Mouse (Mus musculus) limb, embryonic 14.5 days (tissue): ENCODE data around the gene Mn1. TPM values are rescaled to one million over a fixed set of nuclear protein-coding genes. Genes with fewer than 3 reads are reported as not detected.

Experiments
- ATAC-seq: fragments of 200-750 bp; cut with Nextera tagmentation; 2 replicates; pipeline ENCODE4 v1.8.0; 2017; ENCODE audit warnings: low read depth, moderate number of reproducible peaks, moderate TSS enrichment; ENCODE audit not compliant: low FRiP score
- DNase-seq: peaks from one replicate; pipeline ENCODE4 v3.0.0-alpha.2; 2015; ENCODE audit warnings: low spot score
- H3K27ac ChIP-seq: fragments of 300-500 bp; sonication (generic); replicated peaks from 2 replicates; pipeline ENCODE4 v1.5.1; 2014; ENCODE audit warnings: low read depth, mild to moderate bottlenecking, low read length, moderate library complexity, mixed read lengths
- H3K27me3 ChIP-seq: fragments of 300-500 bp; sonication (generic); 2 replicates; pipeline ENCODE4 v1.6.1; 2014; ENCODE audit warnings: low read length, mixed read lengths; ENCODE audit not compliant: control insufficient read depth, insufficient read depth
- H3K36me3 ChIP-seq: fragments of 300-500 bp; sonication (generic); 2 replicates; pipeline ENCODE4 v1.6.1; 2014; ENCODE audit warnings: mild to moderate bottlenecking, low read length, moderate library complexity, mixed read lengths; ENCODE audit not compliant: control insufficient read depth, insufficient read depth
- H3K4me1 ChIP-seq: fragments of 300-500 bp; sonication (generic); 2 replicates; pipeline ENCODE4 v1.6.1; 2014; ENCODE audit warnings: antibody characterized with exemption, low read length, mixed read lengths; ENCODE audit not compliant: control insufficient read depth, insufficient read depth
- H3K4me2 ChIP-seq: fragments of 300-500 bp; sonication (generic); replicated peaks from 2 replicates; pipeline ENCODE4 v1.6.1; 2014; ENCODE audit warnings: low read depth, mild to moderate bottlenecking, low read length, moderate library complexity; ENCODE audit not compliant: severe bottlenecking
- H3K4me3 ChIP-seq: fragments of 300-500 bp; sonication (generic); replicated peaks from 2 replicates; pipeline ENCODE4 v1.5.1; 2014; ENCODE audit warnings: low read length
- H3K9ac ChIP-seq: fragments of 300-500 bp; sonication (generic); 2 replicates; pipeline ENCODE4 v1.6.1; 2014; ENCODE audit warnings: mild to moderate bottlenecking, low read depth, low read length, moderate library complexity; ENCODE audit not compliant: severe bottlenecking
- H3K9me3 ChIP-seq: fragments of 300-500 bp; sonication (generic); 2 replicates; pipeline ENCODE4 v1.6.1; 2016; ENCODE audit warnings: low read length; ENCODE audit not compliant: control insufficient read depth
- POLR2A ChIP-seq: fragments of 200-500 bp; IDR thresholded peaks from 2 replicates; pipeline ENCODE4 v1.8.0; 2012; ENCODE audit warnings: inconsistent platforms, mild to moderate bottlenecking, moderate library complexity, borderline replicate concordance; ENCODE audit not compliant: insufficient read depth, insufficient read length; ENCODE audit errors: extremely low read depth
- WGBS: fragments of 180-500 bp; shearing (Covaris S2); extraction: QIAGEN DNeasy Blood & Tissue Kit; methylation state at CpG from one replicate; pipeline ENCODE4 v1.1.7; 2014; 5-methylcytosine and 5-hydroxymethylcytosine counted together
- polyA plus RNA-seq, 2 experiments: library from polyadenylated mRNA; depleted of rRNA in 1 of 2; stranded (reverse) in 1 of 2; unstranded in 1 of 2; fragments of >200 nt; fragmentation: Nextera tagmentation in 1 of 2; extraction: Ambion mirVana in 1 of 2; gene quantifications; 2 replicates each; pipeline versions ENCODE4 v1.2.1 to v1.2.3; 2012 to 2014

Gene Mn1
- polyA plus RNA-seq, 2 experiments, result 11.4 to 18.2 TPM

- Histone ChIP-seq H3K4me3 (no peak overlapping the region), H3K4me2 (no peak overlapping the region), H3K36me3 (no peaks in the 10 kb centered on the region), H3K27me3 (no peaks in the 10 kb centered on the region), H3K27ac (no peak overlapping the region), H3K9ac (no peak overlapping the region), H3K4me1 (no peaks in the 10 kb centered on the region), H3K9me3 (peaks cover 8% of the 10 kb centered on the region; the same call in 1 of the 2 replicates)
- DNase-seq (no peak), ATAC-seq (no peak)
- WGBS, result 67% methylated on average over 4 of the region's 4 CpGs
- no peak for TF ChIP-seq POLR2A
Observed at GRCm38 (mm10) chr5:111485907-111486306, 68.7 kb downstream of the Mn1 start.

- TF ChIP-seq POLR2A, result no peak
- ATAC-seq (0 out of 2 replicates have a peak, but pooled peaks have one; percentile 50), DNase-seq (no peak)
- 46% methylated on average over 7 of the region's 7 CpGs for WGBS
- H3K4me2 ChIP-seq, result no peak overlapping the region
- H3K4me3 ChIP-seq, result no peak overlapping the region
- H3K9ac ChIP-seq, result no peak overlapping the region
- no peaks in the 10 kb centered on the region for H3K4me1 ChIP-seq
- no peak overlapping the region for H3K27ac ChIP-seq
- no peaks in the 10 kb centered on the region for H3K36me3 ChIP-seq
- H3K27me3 ChIP-seq, result no peaks in the 10 kb centered on the region
- H3K9me3 ChIP-seq, result no peaks in the 10 kb centered on the region
Observed at GRCm38 (mm10) chr5:111489022-111489616, 72.0 kb downstream of the Mn1 start.

GRCm38 (mm10) chr5:111490599-111490998 lies 73.4 kb downstream of the Mn1 start:
- no peaks in the 10 kb centered on the region for H3K27me3 ChIP-seq
- no peak overlapping the region for H3K4me3 ChIP-seq
- H3K4me2 ChIP-seq, result no peak overlapping the region
- H3K4me1 ChIP-seq, result no peaks in the 10 kb centered on the region
- no peak overlapping the region for H3K27ac ChIP-seq
- H3K36me3 ChIP-seq, result no peaks in the 10 kb centered on the region
- no peaks in the 10 kb centered on the region for H3K9me3 ChIP-seq
- 58% methylated on average over 4 of the region's 4 CpGs for WGBS
- no peak for ATAC-seq
- no peak for DNase-seq
- no peak for TF ChIP-seq POLR2A
- H3K9ac ChIP-seq, result no peak overlapping the region

- ATAC-seq (no peak), DNase-seq (no peak)
- Histone ChIP-seq H3K9me3 (no peaks in the 10 kb centered on the region), H3K4me3 (no peak overlapping the region), H3K27ac (no peak overlapping the region), H3K36me3 (no peaks in the 10 kb centered on the region), H3K9ac (no peak overlapping the region), H3K27me3 (no peaks in the 10 kb centered on the region), H3K4me2 (no peak overlapping the region), H3K4me1 (peaks cover 3% of the 10 kb centered on the region; the same call in 1 of the 2 replicates)
- TF ChIP-seq POLR2A, result no peak
- WGBS, result 53% methylated on average over 1 of the region's 1 CpGs
Observed at GRCm38 (mm10) chr5:111491485-111491884, 74.3 kb downstream of the Mn1 start.

- ATAC-seq, result no peak
- H3K4me3 ChIP-seq, result no peak overlapping the region
- TF ChIP-seq POLR2A, result no peak
- no peak overlapping the region for H3K4me2 ChIP-seq
- H3K9ac ChIP-seq, result no peak overlapping the region
- no peak for DNase-seq
- no peak overlapping the region for H3K27ac ChIP-seq
- H3K36me3 ChIP-seq, result no peaks in the 10 kb centered on the region
- H3K27me3 ChIP-seq, result no peaks in the 10 kb centered on the region
- H3K9me3 ChIP-seq, result no peaks in the 10 kb centered on the region
- WGBS, result 51% methylated on average over 3 of the region's 3 CpGs
- peaks cover 10% of the 10 kb centered on the region; the same call in 1 of the 2 replicates for H3K4me1 ChIP-seq
Observed at GRCm38 (mm10) chr5:111500036-111500435, 82.9 kb downstream of the Mn1 start.
